Mouse (Mus musculus) MEL (cell line): ENCODE measurements around the gene Pex11a. TPM values are rescaled to one million over a fixed set of nuclear protein-coding genes. Genes with fewer than 3 reads are reported as not detected.

Experiments used
- DNase-seq: peaks from one replicate; pipeline ENCODE4 v3.0.0; 2011; ENCODE audit warnings: low read depth, low spot score
- H3K27ac ChIP-seq: 2 replicates; pipeline ENCODE4 v1.5.1; 2012; ENCODE audit warnings: low read depth, mild to moderate bottlenecking, control low read depth, low read length, moderate library complexity; ENCODE audit not compliant: control insufficient read depth
- H3K27me3 ChIP-seq, 2 experiments: fragments of 150-350 bp in 1 of 2; sonication (generic) in 1 of 2; 2 replicates each; pipeline ENCODE4 v1.6.1; 2012; ENCODE audit warnings: low read length in 2 of 2, mild to moderate bottlenecking in 2 of 2, improper control_type of control experiment in 1 of 2, moderate library complexity in 1 of 2; ENCODE audit not compliant: insufficient read depth in 2 of 2, control insufficient read depth in 1 of 2
- H3K36me3 ChIP-seq, 2 experiments: 2 replicates each; pipeline ENCODE4 v1.6.1; 2012 to 2014; ENCODE audit warnings: low read length in 2 of 2, improper control_type of control experiment in 1 of 2, inconsistent platforms in 1 of 2, mild to moderate bottlenecking in 1 of 2; ENCODE audit not compliant: insufficient read depth in 2 of 2, control insufficient read depth in 1 of 2
- H3K4me1 ChIP-seq, 2 experiments: fragments of 150-350 bp in 1 of 2; sonication (generic) in 1 of 2; 2 replicates each; pipeline ENCODE4 v1.6.1; 2012; ENCODE audit warnings: low read length in 2 of 2, improper control_type of control experiment in 1 of 2, mild to moderate bottlenecking in 1 of 2; ENCODE audit not compliant: insufficient read depth in 2 of 2, control insufficient read depth in 1 of 2
- H3K4me3 ChIP-seq, 2 experiments: fragments of 150-350 bp in 1 of 2; sonication (generic) in 1 of 2; 2 replicates each; pipeline ENCODE4 v1.5.1; 2012; ENCODE audit warnings: low read depth in 2 of 2, low read length in 2 of 2, mild to moderate bottlenecking in 2 of 2, moderate library complexity in 2 of 2, control low read depth in 1 of 2, improper control_type of control experiment in 1 of 2; ENCODE audit not compliant: control insufficient read depth in 1 of 2, insufficient read depth in 1 of 2
- H3K79me2 ChIP-seq: 2 replicates; pipeline ENCODE4 v1.6.1; 2012; ENCODE audit warnings: mild to moderate bottlenecking, low read length, moderate library complexity; ENCODE audit not compliant: control insufficient read depth, poor library complexity, insufficient read depth
- H3K9ac ChIP-seq: 2 replicates; pipeline ENCODE4 v1.6.1; 2012; ENCODE audit warnings: low read depth, mild to moderate bottlenecking, control low read depth, low read length, moderate library complexity; ENCODE audit not compliant: control insufficient read depth, poor library complexity, severe bottlenecking
- H3K9me3 ChIP-seq: fragments of 150-350 bp; sonication (generic); replicated peaks from 2 replicates; pipeline ENCODE4 v1.6.1; 2012; ENCODE audit warnings: mild to moderate bottlenecking, low read length, improper control_type of control experiment, moderate library complexity; ENCODE audit not compliant: insufficient read depth
- BHLHE40 ChIP-seq: IDR thresholded peaks from 2 replicates; pipeline ENCODE4 v1.6.1; 2012; ENCODE audit warnings: low read depth, mild to moderate bottlenecking, inconsistent platforms, low read length, improper control_type of control experiment, borderline replicate concordance
- CHD1 ChIP-seq: IDR thresholded peaks from 2 replicates; pipeline ENCODE4 v1.6.1; 2012; ENCODE audit warnings: low read depth, mild to moderate bottlenecking, inconsistent platforms, low read length, improper control_type of control experiment
- CHD2 ChIP-seq: IDR thresholded peaks from 2 replicates; pipeline ENCODE4 v1.6.1; 2011; ENCODE audit warnings: low read length, improper control_type of control experiment
- CTCF ChIP-seq, 3 experiments: IDR thresholded peaks in 2 of 3; conservative IDR thresholded peaks in 1 of 3; 2 replicates each; pipeline ENCODE4 v1.5.1; 2011 to 2012; ENCODE audit warnings: low read length in 3 of 3, low read depth in 2 of 3, mild to moderate bottlenecking in 2 of 3, improper control_type of control experiment in 1 of 3, inconsistent platforms in 1 of 3, mixed read lengths in 1 of 3, moderate library complexity in 1 of 3; ENCODE audit not compliant: control insufficient read depth in 1 of 3, insufficient read depth in 1 of 3, poor library complexity in 1 of 3, severe bottlenecking in 1 of 3
- ELF1 ChIP-seq: IDR thresholded peaks from 2 replicates; pipeline ENCODE4 v1.6.1; 2014; ENCODE audit warnings: low read depth, mild to moderate bottlenecking, inconsistent platforms, low read length, improper control_type of control experiment, moderate library complexity
- ETS1 ChIP-seq: IDR thresholded peaks from 2 replicates; pipeline ENCODE4 v1.6.1; 2012; ENCODE audit warnings: low read depth, mild to moderate bottlenecking, inconsistent platforms, low read length, improper control_type of control experiment, moderate library complexity
- GABPA ChIP-seq: IDR thresholded peaks from 2 replicates; pipeline ENCODE4 v1.6.1; 2012; ENCODE audit warnings: low read depth, mild to moderate bottlenecking, inconsistent platforms, low read length, improper control_type of control experiment, moderate library complexity
- HCFC1 ChIP-seq: IDR thresholded peaks from 2 replicates; pipeline ENCODE4 v1.6.1; 2012; ENCODE audit warnings: low read depth, mild to moderate bottlenecking, inconsistent platforms, low read length, improper control_type of control experiment, moderate library complexity
- KAT2A ChIP-seq: conservative IDR thresholded peaks from 2 replicates; pipeline ENCODE4 v1.6.1; 2012; ENCODE audit warnings: low read depth, low read length, improper control_type of control experiment, inconsistent platforms
- MAFK ChIP-seq: IDR thresholded peaks from 2 replicates; pipeline ENCODE4 v1.6.1; 2011; ENCODE audit warnings: low read depth, mild to moderate bottlenecking, low read length, improper control_type of control experiment, borderline replicate concordance
- MAZ ChIP-seq: IDR thresholded peaks from 2 replicates; pipeline ENCODE4 v1.6.1; 2012; ENCODE audit warnings: low read depth, mild to moderate bottlenecking, inconsistent platforms, low read length, improper control_type of control experiment
- MYB ChIP-seq: IDR thresholded peaks from 2 replicates; pipeline ENCODE4 v1.6.1; 2011; ENCODE audit warnings: mild to moderate bottlenecking, low read depth, low read length, improper control_type of control experiment
- MYC ChIP-seq: IDR thresholded peaks from 2 replicates; pipeline ENCODE4 v1.6.1; 2011; ENCODE audit warnings: low read depth, mild to moderate bottlenecking, low read length, improper control_type of control experiment, moderate library complexity
- NELFE ChIP-seq: IDR thresholded peaks from 2 replicates; pipeline ENCODE4 v1.6.1; 2011; ENCODE audit warnings: low read depth, low read length, improper control_type of control experiment
- NRF1 ChIP-seq: IDR thresholded peaks from 2 replicates; pipeline ENCODE4 v1.6.1; 2014; ENCODE audit warnings: low read depth, mild to moderate bottlenecking, inconsistent platforms, low read length, improper control_type of control experiment, moderate library complexity; ENCODE audit not compliant: poor library complexity, insufficient read depth, severe bottlenecking
- POLR2AphosphoS2 ChIP-seq: IDR thresholded peaks from 2 replicates; pipeline ENCODE4 v1.6.1; 2011; ENCODE audit warnings: low read length, improper control_type of control experiment
- POLR2AphosphoS5 ChIP-seq: IDR thresholded peaks from 2 replicates; pipeline ENCODE4 v1.6.1; 2012; ENCODE audit warnings: low read depth, borderline replicate concordance, mild to moderate bottlenecking, inconsistent platforms, low read length, moderate library complexity, mixed read lengths
- RAD21 ChIP-seq: IDR thresholded peaks from 2 replicates; pipeline ENCODE4 v1.6.1; 2011; ENCODE audit warnings: mild to moderate bottlenecking, low read depth, low read length, improper control_type of control experiment
- RCOR1 ChIP-seq: IDR thresholded peaks from 2 replicates; pipeline ENCODE4 v1.6.1; 2012; ENCODE audit warnings: low read depth, mild to moderate bottlenecking, inconsistent platforms, low read length, improper control_type of control experiment
- SMC3 ChIP-seq: IDR thresholded peaks from 2 replicates; pipeline ENCODE4 v1.6.1; 2011; ENCODE audit warnings: low read depth, low read length, improper control_type of control experiment
- TAL1 ChIP-seq: IDR thresholded peaks from 2 replicates; pipeline ENCODE4 v1.6.1; 2012; ENCODE audit warnings: mild to moderate bottlenecking, inconsistent platforms, low read length, moderate library complexity, mixed read lengths
- TBP ChIP-seq: IDR thresholded peaks from 2 replicates; pipeline ENCODE4 v1.8.0; 2011; ENCODE audit warnings: low read depth, low read length, improper control_type of control experiment
- TCF12 ChIP-seq: IDR thresholded peaks from 2 replicates; pipeline ENCODE4 v1.6.1; 2014; ENCODE audit warnings: low read depth, mild to moderate bottlenecking, inconsistent platforms, low read length, improper control_type of control experiment, moderate library complexity
- USF2 ChIP-seq, 2 experiments: IDR thresholded peaks; 2 replicates each; pipeline ENCODE4 v1.6.1; 2011 to 2012; ENCODE audit warnings: improper control_type of control experiment in 2 of 2, low read length in 2 of 2, borderline replicate concordance in 1 of 2, inconsistent platforms in 1 of 2, low read depth in 1 of 2, mild to moderate bottlenecking in 1 of 2; ENCODE audit not compliant: insufficient read depth in 1 of 2
- ZC3H11A ChIP-seq: IDR thresholded peaks from 2 replicates; pipeline ENCODE4 v1.6.1; 2012; ENCODE audit warnings: low read depth, mild to moderate bottlenecking, inconsistent platforms, low read length, improper control_type of control experiment
- ZMIZ1 ChIP-seq: IDR thresholded peaks from 2 replicates; pipeline ENCODE4 v1.6.1; 2012; ENCODE audit warnings: low read depth, mild to moderate bottlenecking, inconsistent platforms, low read length, improper control_type of control experiment, moderate library complexity
- ZNF384 ChIP-seq: IDR thresholded peaks from 2 replicates; pipeline ENCODE4 v1.6.1; 2012; ENCODE audit warnings: low read depth, mild to moderate bottlenecking, inconsistent platforms, low read length, improper control_type of control experiment
- polyA plus RNA-seq, 2 experiments: library from polyadenylated mRNA; stranded (reverse) in 1 of 2; unstranded in 1 of 2; fragments of >175 nt in 1 of 2; fragments of >200 nt in 1 of 2; gene quantifications; 2 replicates each; pipeline versions ENCODE4 v1.2.1 to v1.2.4; 2012; ENCODE audit warnings: low replicate concordance in 2 of 2, low read depth in 1 of 2; ENCODE audit not compliant: insufficient read length in 2 of 2, insufficient read depth in 1 of 2, missing spikeins in 1 of 2
- total RNA-seq: library from RNA; depleted of rRNA; stranded (reverse); fragments of 300-350 nt; gene quantifications from 2 replicates; pipeline ENCODE4 v1.2.3, GENCODE M21; 2012

Gene Pex11a
- total and polyA plus RNA-seq, 3 experiments: 3.9 to 8.7 TPM; not detected in 1

- TF ChIP-seq HCFC1 (no peak), POLR2AphosphoS2 (no peak), CHD2 (no peak), MAZ (no peak), ZC3H11A (peak; percentile 29; the same call in 1 of the 2 replicates), ZNF384 (no peak), RAD21 (peak; percentile 51), TAL1 (no peak), CHD1 (no peak), CTCF (IDR thresholded peaks at IDR 0.05 in 2 of 3, conservative IDR thresholded peaks at IDR 0.05 in 1 of 3; ENCODE audit: control insufficient read depth in 1 of 3, insufficient read depth in 1 of 3, low read depth in 2 of 3, low read length in 3 of 3, poor library complexity in 1 of 3, severe bottlenecking in 1 of 3) (peak; percentile 86 to 89 (median 89)), SMC3 (peak; percentile 55), TBP (no peak), ZMIZ1 (no peak), MAFK (no peak), MYB (no peak)
- Histone ChIP-seq H3K4me3 (no peak overlapping the region), H3K27ac (no peak overlapping the region), H3K36me3 (no peaks in the 10 kb centered on the region), H3K9ac (no peak overlapping the region), H3K9me3 (no peaks in the 10 kb centered on the region), H3K4me1 (peaks cover 0 to 12% of the 10 kb centered on the region in 2 experiments; a peak in 2 of 4 replicates), H3K79me2 (no peaks in the 10 kb centered on the region), H3K27me3 (no peaks in the 10 kb centered on the region)
- peak; percentile 79 for DNase-seq
Measured at GRCm38 (mm10) chr7:79727091-79727490, 15.8 kb downstream of the Pex11a start.

GRCm38 (mm10) chr7:79721386-79721977, 21.4 kb downstream of the Pex11a start:
- H3K9ac ChIP-seq: no peak overlapping the region
- no peak for DNase-seq
- no peak for TF ChIP-seq NRF1
- no peak for TF ChIP-seq KAT2A
- TF ChIP-seq CHD1: no peak
- TF ChIP-seq RAD21: no peak
- no peak for TF ChIP-seq GABPA
- TF ChIP-seq TCF12: no peak
- no peak for TF ChIP-seq MAZ
- no peak for TF ChIP-seq POLR2AphosphoS5
- TF ChIP-seq TBP: no peak
- no peak for TF ChIP-seq NELFE
- no peak for TF ChIP-seq RCOR1
- TF ChIP-seq ELF1: no peak
- TF ChIP-seq USF2 (IDR thresholded peaks at IDR 0.05; ENCODE audit: borderline replicate concordance in 1 of 2, insufficient read depth in 1 of 2, low read depth in 1 of 2, low read length in 2 of 2): no peak
- no peak for TF ChIP-seq BHLHE40
- TF ChIP-seq CTCF (IDR thresholded peaks at IDR 0.05 in 2 of 3, conservative IDR thresholded peaks at IDR 0.05 in 1 of 3; ENCODE audit: control insufficient read depth in 1 of 3, insufficient read depth in 1 of 3, low read depth in 2 of 3, low read length in 3 of 3, poor library complexity in 1 of 3, severe bottlenecking in 1 of 3): no peak
- no peak for TF ChIP-seq MYC
- no peak for TF ChIP-seq ZMIZ1
- no peak for TF ChIP-seq ZC3H11A
- TF ChIP-seq ETS1: no peak
- TF ChIP-seq SMC3: no peak
- TF ChIP-seq, all 39 proteins: peak for 0
- Histone ChIP-seq H3K27me3 (no peaks in the 10 kb centered on the region), H3K4me1 (no peaks in the 10 kb centered on the region), H3K36me3 (no peaks in the 10 kb centered on the region), H3K27ac (no peak overlapping the region), H3K9me3 (no peaks in the 10 kb centered on the region), H3K79me2 (no peaks in the 10 kb centered on the region), H3K4me3 (no peak overlapping the region)
